Mouse (Mus musculus) hindbrain, postnatal 0 days (tissue): ENCODE results near the gene Loxl3. TPM values are rescaled to one million over a fixed set of nuclear protein-coding genes. Genes with fewer than 3 reads are reported as not detected.

Experiments used
- ATAC-seq: fragments of 200-750 bp; cut with Nextera tagmentation; 2 replicates; pipeline ENCODE4 v1.8.0; 2017; ENCODE audit warnings: mild to moderate bottlenecking, moderate TSS enrichment, moderate library complexity
- DNase-seq: peaks from one replicate; pipeline ENCODE4 v3.0.0-alpha.2; 2015; ENCODE audit warnings: low spot score
- H3K27ac ChIP-seq: fragments of 300-500 bp; sonication (generic); 2 replicates; pipeline ENCODE4 v1.5.1; 2014; ENCODE audit warnings: mild to moderate bottlenecking
- H3K27me3 ChIP-seq: fragments of 300-500 bp; sonication (generic); 2 replicates; pipeline ENCODE4 v1.6.1; 2014; ENCODE audit warnings: low read length, mixed read lengths; ENCODE audit not compliant: insufficient read depth
- H3K36me3 ChIP-seq: fragments of 300-500 bp; sonication (generic); 2 replicates; pipeline ENCODE4 v1.6.1; 2014; ENCODE audit warnings: low read length, mixed read lengths; ENCODE audit not compliant: insufficient read depth
- H3K4me1 ChIP-seq: fragments of 300-500 bp; sonication (generic); 2 replicates; pipeline ENCODE4 v1.6.1; 2014; ENCODE audit warnings: antibody characterized with exemption, low read length, mixed read lengths; ENCODE audit not compliant: insufficient read depth
- H3K4me2 ChIP-seq: fragments of 300-500 bp; sonication (generic); 2 replicates; pipeline ENCODE4 v1.6.1; 2014; ENCODE audit warnings: low read depth, mild to moderate bottlenecking, low read length, moderate library complexity, mixed read lengths
- H3K4me3 ChIP-seq: fragments of 300-500 bp; sonication (generic); 2 replicates; pipeline ENCODE4 v1.5.1; 2014; ENCODE audit warnings: low read length
- H3K9ac ChIP-seq: fragments of 300-500 bp; sonication (generic); replicated peaks from 2 replicates; pipeline ENCODE4 v1.6.1; 2014; ENCODE audit warnings: mild to moderate bottlenecking, low read length, moderate library complexity, mixed read lengths
- H3K9me3 ChIP-seq: fragments of 300-500 bp; sonication (generic); 2 replicates; pipeline ENCODE4 v1.6.1; 2016; ENCODE audit warnings: low read length, mixed read lengths
- CTCF ChIP-seq: IDR thresholded peaks from 2 replicates; pipeline ENCODE4 v1.5.1; 2016; ENCODE audit warnings: antibody characterized with exemption, control low read depth, low read depth
- WGBS: fragments of 180-500 bp; shearing (Covaris S2); extraction: QIAGEN DNeasy Blood & Tissue Kit; methylation state at CpG from one replicate; pipeline ENCODE4 v1.1.7; 2014; 5-methylcytosine and 5-hydroxymethylcytosine counted together
- polyA plus RNA-seq: library from polyadenylated mRNA; unstranded; fragments of >200 nt; fragmentation: Nextera tagmentation; extraction: Ambion mirVana; gene quantifications from 2 replicates; pipeline ENCODE4 v1.2.1, GENCODE M21; 2015
- total RNA-seq: library from RNA; depleted of rRNA; stranded (reverse); fragments of >200 nt; gene quantifications from 2 replicates; pipeline ENCODE4 v1.2.3, GENCODE M21; 2014

Gene Loxl3
- total and polyA plus RNA-seq, 2 experiments from 2014 or later, result 5.6 to 6.1 TPM

DNA sequence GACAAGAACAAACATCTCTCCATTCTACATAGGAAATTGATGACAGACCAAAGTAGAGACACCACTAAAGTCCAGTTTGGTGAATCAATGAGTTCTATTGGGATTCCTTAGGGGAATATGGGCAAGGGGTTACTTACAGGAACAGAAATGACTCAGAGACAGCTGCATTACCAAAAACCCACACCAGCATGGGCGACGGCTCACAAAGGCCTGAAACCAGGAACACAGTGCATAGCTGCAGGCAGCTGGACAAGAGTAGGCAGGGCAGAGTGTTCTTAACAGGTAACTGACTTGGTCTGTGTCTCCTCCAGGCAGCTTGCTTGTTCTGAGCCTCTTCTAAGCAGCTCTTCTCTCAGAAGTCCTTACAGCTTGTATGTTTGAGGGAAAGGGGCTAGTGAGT, 18.2 kb upstream of the Loxl3 start:
- DNase-seq (no peak), ATAC-seq (no peak)

DNA sequence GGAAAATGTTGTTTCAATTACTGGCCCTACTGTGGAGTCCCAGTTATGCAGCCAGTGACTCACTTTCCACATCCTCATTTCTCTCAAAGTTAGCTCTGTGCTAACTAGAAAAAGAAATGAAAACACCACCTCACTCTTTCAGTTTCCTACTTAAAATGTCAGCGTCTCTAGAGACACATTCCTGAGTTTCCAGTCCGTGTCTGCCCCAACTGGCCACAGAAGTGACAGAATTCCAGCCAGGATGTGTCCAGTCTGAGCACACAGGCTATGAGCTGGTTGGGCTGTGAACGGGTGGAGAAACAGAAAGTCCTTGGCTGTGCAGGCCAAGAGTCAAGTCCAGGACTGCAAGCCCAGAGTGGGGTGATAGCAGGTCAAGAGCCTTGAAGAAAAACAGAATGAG, 16.8 kb upstream of the Loxl3 start:
- no peak for TF ChIP-seq CTCF
- no peaks in the 10 kb centered on the region for H3K36me3 ChIP-seq
- no peak for ATAC-seq
- no peaks in the 10 kb centered on the region for H3K9me3 ChIP-seq
- H3K4me2 ChIP-seq, result no peak overlapping the region
- H3K27me3 ChIP-seq, result no peaks in the 10 kb centered on the region
- H3K4me1 ChIP-seq, result no peaks in the 10 kb centered on the region
- 66% methylated on average over 3 of the region's 3 CpGs for WGBS
- H3K27ac ChIP-seq, result no peak overlapping the region
- H3K4me3 ChIP-seq, result no peak overlapping the region
- no peak overlapping the region for H3K9ac ChIP-seq
- DNase-seq, result no peak

More for the DNA sequence above, 18.2 kb upstream of the Loxl3 start:
- H3K27me3 ChIP-seq, result no peaks in the 10 kb centered on the region
- H3K4me2 ChIP-seq, result no peak overlapping the region
- WGBS, result 81% methylated on average over 2 of the region's 2 CpGs
- H3K9me3 ChIP-seq, result no peaks in the 10 kb centered on the region
- no peak overlapping the region for H3K4me3 ChIP-seq
- H3K36me3 ChIP-seq, result no peaks in the 10 kb centered on the region
- H3K4me1 ChIP-seq, result no peaks in the 10 kb centered on the region
- no peak for TF ChIP-seq CTCF
- no peak overlapping the region for H3K27ac ChIP-seq
- H3K9ac ChIP-seq, result no peak overlapping the region

DNA sequence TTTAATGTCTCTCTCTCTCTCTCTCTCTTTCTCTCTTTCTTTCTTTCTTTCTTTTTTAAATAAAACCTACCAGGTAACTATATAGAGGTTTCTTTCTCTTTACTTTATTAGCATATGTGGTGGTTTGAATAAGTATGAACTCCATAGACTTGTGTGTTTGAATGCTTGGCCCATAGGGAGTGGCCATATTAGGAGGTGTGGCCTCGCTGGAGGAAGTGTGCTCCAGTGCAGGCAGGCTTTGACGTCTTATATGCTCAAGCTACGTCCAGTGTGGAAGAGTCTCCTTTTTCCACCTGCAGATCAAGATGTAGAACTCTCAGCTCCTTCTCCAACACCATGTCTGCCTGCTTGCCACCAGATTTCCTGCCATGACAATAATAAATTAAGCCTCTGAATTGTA, 14.9 kb upstream of the Loxl3 start:
- H3K4me2 ChIP-seq, result no peak overlapping the region
- H3K4me3 ChIP-seq, result no peak overlapping the region
- no peak for TF ChIP-seq CTCF
- H3K9me3 ChIP-seq, result no peaks in the 10 kb centered on the region
- DNase-seq (no peak), ATAC-seq (no peak)
- no peak overlapping the region for H3K9ac ChIP-seq
- 73% methylated on average over 3 of the region's 3 CpGs for WGBS
- H3K27me3 ChIP-seq, result no peaks in the 10 kb centered on the region
- H3K27ac ChIP-seq, result no peak overlapping the region
- H3K36me3 ChIP-seq, result no peaks in the 10 kb centered on the region
- H3K4me1 ChIP-seq, result no peaks in the 10 kb centered on the region

DNA sequence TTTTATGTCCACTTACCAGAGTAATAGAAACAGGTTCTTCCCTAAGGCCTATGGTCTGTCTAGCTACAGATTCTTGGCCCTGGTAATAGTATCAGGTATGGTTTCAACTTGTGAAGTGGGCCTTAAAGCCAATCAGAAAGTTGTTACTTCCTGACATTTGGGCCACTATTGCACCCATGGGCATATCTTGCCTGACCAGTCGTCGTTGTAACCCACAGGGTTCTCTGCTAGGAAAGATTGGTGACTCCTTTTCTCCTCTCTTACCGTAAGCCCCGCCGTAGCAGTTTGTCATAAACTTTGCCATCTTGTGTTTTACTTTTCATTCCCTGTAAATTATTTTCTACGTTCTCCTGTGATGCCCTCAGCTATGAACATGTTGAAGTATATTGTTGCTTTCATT, 13.9 kb upstream of the Loxl3 start:
- DNase-seq, result no peak
- no peaks in the 10 kb centered on the region for H3K27me3 ChIP-seq
- no peak overlapping the region for H3K4me3 ChIP-seq
- no peak for ATAC-seq
- no peaks in the 10 kb centered on the region for H3K9me3 ChIP-seq
- H3K4me1 ChIP-seq, result no peaks in the 10 kb centered on the region
- H3K9ac ChIP-seq, result no peak overlapping the region
- no peak overlapping the region for H3K27ac ChIP-seq
- H3K4me2 ChIP-seq, result no peak overlapping the region
- no peak for TF ChIP-seq CTCF
- H3K36me3 ChIP-seq, result no peaks in the 10 kb centered on the region
- 88% methylated on average over 6 of the region's 6 CpGs for WGBS

DNA sequence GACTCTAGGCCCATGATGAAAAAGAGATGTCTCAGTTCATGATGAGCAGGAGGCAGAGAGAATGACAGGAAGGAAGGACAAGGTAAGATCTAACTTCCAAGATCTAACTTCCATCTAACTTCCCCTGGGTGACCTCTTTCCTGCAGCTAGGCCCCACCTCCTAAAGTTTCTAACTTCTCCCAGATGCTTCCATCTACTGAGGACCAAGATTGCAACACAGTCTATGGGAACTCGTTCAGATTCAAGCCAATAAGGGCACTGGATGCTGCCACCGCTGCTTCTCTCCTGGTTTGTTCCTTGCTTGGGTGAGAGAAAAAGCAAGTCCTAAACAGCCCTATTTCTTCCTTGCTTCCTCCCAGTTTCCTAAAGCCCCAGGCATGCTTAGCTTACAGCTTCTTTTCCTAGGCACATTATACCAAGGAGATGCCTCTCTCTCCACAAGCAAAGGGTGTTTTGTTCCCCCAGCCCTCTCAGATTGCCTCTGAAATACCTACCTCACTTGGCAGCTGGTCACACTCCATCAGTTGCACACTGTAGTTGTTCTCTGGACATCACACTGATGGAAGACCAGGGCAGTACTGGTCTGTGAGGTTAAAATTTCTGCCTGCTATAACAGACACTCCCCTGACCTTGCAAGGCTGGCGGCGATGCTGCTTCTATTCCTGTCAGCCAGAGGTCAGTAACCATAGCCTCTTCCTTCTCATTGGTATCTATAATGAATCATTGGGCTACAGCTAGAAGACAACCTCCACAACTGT, 13.0 kb upstream of the Loxl3 start:
- no peak for DNase-seq
- Histone ChIP-seq H3K4me2 (no peak overlapping the region), H3K9me3 (no peaks in the 10 kb centered on the region), H3K4me1 (no peaks in the 10 kb centered on the region), H3K9ac (no peak overlapping the region), H3K27me3 (no peaks in the 10 kb centered on the region), H3K27ac (no peak overlapping the region), H3K4me3 (no peak overlapping the region), H3K36me3 (no peaks in the 10 kb centered on the region)
- no peak for ATAC-seq
- WGBS, result 82% methylated on average over 4 of the region's 4 CpGs
- no peak for TF ChIP-seq CTCF

DNA sequence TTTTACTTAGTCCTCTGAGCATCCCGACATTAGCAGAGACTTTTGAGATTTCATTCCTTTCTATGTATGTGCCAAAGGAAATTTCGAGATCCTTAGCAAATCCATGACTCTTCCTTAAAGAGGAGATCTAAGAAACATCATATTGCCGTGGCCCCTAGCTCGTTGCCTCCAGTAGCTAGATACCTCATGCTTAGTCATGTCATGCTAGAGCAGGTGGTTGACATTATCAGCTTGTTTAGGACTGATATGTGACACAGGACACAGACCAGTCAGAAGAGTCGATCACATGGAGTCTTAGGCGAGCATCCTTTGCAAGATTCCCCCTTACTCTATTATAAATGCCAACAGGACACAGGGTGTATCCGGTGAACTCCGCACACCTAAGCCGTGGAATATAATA, 11.0 kb upstream of the Loxl3 start:
- WGBS, result 85% methylated on average over 9 of the region's 9 CpGs
- Histone ChIP-seq H3K9me3 (no peaks in the 10 kb centered on the region), H3K36me3 (no peaks in the 10 kb centered on the region), H3K27ac (no peak overlapping the region), H3K4me1 (no peaks in the 10 kb centered on the region), H3K9ac (no peak overlapping the region), H3K4me2 (no peak overlapping the region), H3K4me3 (no peak overlapping the region), H3K27me3 (no peaks in the 10 kb centered on the region)
- ATAC-seq (no peak), DNase-seq (no peak)
- TF ChIP-seq CTCF, result no peak

DNA sequence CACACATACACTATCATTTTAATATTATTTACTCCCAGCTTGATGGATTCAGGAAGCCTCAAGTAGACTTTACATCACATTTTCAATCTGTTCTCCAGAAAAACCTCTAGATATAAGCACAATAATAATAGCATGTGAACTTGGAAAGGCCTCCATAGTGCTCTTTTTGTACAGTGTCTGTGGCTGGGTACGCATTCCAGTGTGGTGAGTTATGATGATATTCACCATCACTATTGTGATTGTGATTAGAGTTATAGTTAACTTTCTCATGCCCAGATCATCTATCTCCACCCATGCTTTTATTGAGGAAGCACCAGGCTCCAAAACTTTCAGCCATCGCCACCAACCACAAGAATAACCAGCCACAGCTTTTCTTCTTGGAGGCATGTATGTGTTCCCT, 10.2 kb upstream of the Loxl3 start:
- no peak for ATAC-seq
- Histone ChIP-seq H3K4me1 (no peaks in the 10 kb centered on the region), H3K27ac (no peak overlapping the region), H3K4me2 (no peak overlapping the region), H3K27me3 (no peaks in the 10 kb centered on the region), H3K4me3 (no peak overlapping the region), H3K9me3 (no peaks in the 10 kb centered on the region), H3K9ac (no peak overlapping the region), H3K36me3 (no peaks in the 10 kb centered on the region)
- DNase-seq, result no peak
- TF ChIP-seq CTCF, result no peak
- 93% methylated on average over 2 of the region's 2 CpGs for WGBS
